Mouse (Mus musculus) left cerebral cortex, postnatal 25 days (tissue): ENCODE data around the gene Slc7a5. TPM values are rescaled to one million over a fixed set of nuclear protein-coding genes. Genes with fewer than 3 reads are reported as not detected.

Source experiments
- DNase-seq, 2 experiments: peaks; one replicate each; pipeline ENCODE4 v3.0.0; 2022; ENCODE audit warnings: low spot score in 2 of 2, mixed read lengths in 1 of 2
- intact Hi-C: fragments of 180-260 bp; cut with DNase I; formaldehyde crosslinking; loops from one replicate; pipeline ENCODE4 v1.15.1; 2025
- total RNA-seq, 2 experiments: library from RNA; stranded (reverse); gene quantifications; 2 replicates each; pipeline ENCODE4 v1.2.3; 2021

The Slc7a5 gene
- total RNA-seq, 2 experiments from 2014 or later: 65.8 to 76.2 TPM

GRCm38 (mm10) chr8:121892875-121893274, 14.6 kb downstream of the Slc7a5 start:
- DNase-seq: no peak
- intact Hi-C loops: no loop called here

GRCm38 (mm10) chr8:121889810-121890785, 17.4 kb downstream of the Slc7a5 start:
- intact Hi-C loops: no loop called here
- DNase-seq: no peak

- intact Hi-C loops: no loop called here
Observed at GRCm38 (mm10) chr8:121889317-121889716, 18.2 kb downstream of the Slc7a5 start.

GRCm38 (mm10) chr8:121887547-121887946, 19.9 kb downstream of the Slc7a5 start:
- no peak for DNase-seq
- intact Hi-C loops: no loop called here

More at GRCm38 (mm10) chr8:121889317-121889716, 18.2 kb downstream of the Slc7a5 start:
- no peak for DNase-seq

GRCm38 (mm10) chr8:121885433-121885832, 22.1 kb downstream of the Slc7a5 start:
- intact Hi-C loops: no loop called here
- DNase-seq: no peak

GRCm38 (mm10) chr8:121885001-121885400, 22.5 kb downstream of the Slc7a5 start:
- DNase-seq: no peak
- intact Hi-C loops: no loop called here

GRCm38 (mm10) chr8:121884181-121884580, 23.3 kb downstream of the Slc7a5 start:
- DNase-seq: no peak
- intact Hi-C loops: no loop called here

GRCm38 (mm10) chr8:121881921-121882320, 25.6 kb downstream of the Slc7a5 start:
- DNase-seq: no peak
- intact Hi-C loops: no loop called here

GRCm38 (mm10) chr8:121880818-121881217, 26.7 kb downstream of the Slc7a5 start:
- intact Hi-C loops: no loop called here
- DNase-seq: no peak

GRCm38 (mm10) chr8:121879712-121880111, 27.8 kb downstream of the Slc7a5 start:
- intact Hi-C loops: no loop called here
- DNase-seq: no peak

- intact Hi-C loops: no loop called here
- no peak for DNase-seq
Observed at GRCm38 (mm10) chr8:121877828-121878480, 29.5 kb downstream of the Slc7a5 start.

- intact Hi-C loops: no loop called here
- DNase-seq: no peak
Observed at GRCm38 (mm10) chr8:121877212-121877611, 30.3 kb downstream of the Slc7a5 start.

GRCm38 (mm10) chr8:121875517-121875916, 32.0 kb downstream of the Slc7a5 start:
- no peak for DNase-seq
- intact Hi-C loops: no loop called here

- DNase-seq: peak; percentile 38 to 70
- intact Hi-C loops: no loop called here
Observed at GRCm38 (mm10) chr8:121875045-121875444, 32.4 kb downstream of the Slc7a5 start.

- intact Hi-C loops: loop anchor here (1.0 kb wide), 1 partner anchor 35 kb away; no protein-coding TSS in a partner anchor
Observed at GRCm38 (mm10) chr8:121874031-121874430, 33.5 kb downstream of the Slc7a5 start.

GRCm38 (mm10) chr8:121871833-121872440, 35.6 kb downstream of the Slc7a5 start:
- intact Hi-C loops: no loop called here
- DNase-seq: no peak

More at GRCm38 (mm10) chr8:121874031-121874430, 33.5 kb downstream of the Slc7a5 start:
- no peak for DNase-seq

- intact Hi-C loops: no loop called here
- no peak for DNase-seq
Observed at GRCm38 (mm10) chr8:121870190-121870589, 37.3 kb downstream of the Slc7a5 start.

GRCm38 (mm10) chr8:121868896-121869295, 38.6 kb downstream of the Slc7a5 start:
- no peak for DNase-seq
- intact Hi-C loops: no loop called here

GRCm38 (mm10) chr8:121868196-121868595, 39.3 kb downstream of the Slc7a5 start:
- intact Hi-C loops: no loop called here
- DNase-seq: no peak

GRCm38 (mm10) chr8:121865356-121865755, 42.1 kb downstream of the Slc7a5 start:
- intact Hi-C loops: no loop called here
- no peak for DNase-seq
